Mouse (Mus musculus): ENCODE results near the gene Lingo1.

DNA sequence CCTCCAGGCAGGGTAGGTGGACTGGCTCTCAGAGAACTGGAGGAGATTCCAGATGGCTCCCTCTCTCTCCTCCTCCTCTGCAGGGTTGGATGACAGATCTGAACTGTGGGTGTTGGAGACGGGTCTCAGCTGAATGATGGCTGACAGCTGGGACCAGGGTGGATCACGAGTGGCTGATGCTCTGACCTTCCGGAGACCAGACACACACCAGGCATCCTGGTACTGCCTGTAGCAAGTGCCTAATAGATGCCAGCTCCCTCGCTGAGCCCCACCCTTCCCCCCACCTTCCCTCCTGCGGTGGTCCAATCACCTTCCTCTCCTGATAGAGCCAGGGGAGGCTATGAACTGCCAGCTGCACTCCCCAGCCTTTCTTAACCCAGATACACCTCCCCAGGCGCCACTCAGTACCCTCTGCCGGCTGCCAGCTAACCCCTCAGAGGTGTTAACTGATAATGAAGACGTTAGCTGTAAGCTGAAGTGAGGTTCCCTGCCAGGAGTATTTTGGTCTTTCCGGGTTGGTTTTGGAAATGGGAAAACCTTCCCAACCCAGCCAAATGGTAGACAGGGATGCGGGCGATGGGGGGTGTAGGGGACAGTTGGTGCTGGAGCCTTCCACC, 126.6 kb downstream of the Lingo1 start:
- TF ChIP-seq CTCF (IDR thresholded peaks at IDR 0.05; ENCODE audit: control insufficient read depth, insufficient read depth, insufficient read length) (no peak), MAX (IDR thresholded peaks at IDR 0.05) (no peak), USF1 (IDR thresholded peaks at IDR 0.05; ENCODE audit: low read depth) (no peak), MYOG (IDR thresholded peaks at IDR 0.05; ENCODE audit: control insufficient read depth, extremely low read depth, insufficient read length) (no peak), MYOD1 (IDR thresholded peaks at IDR 0.05; ENCODE audit: control insufficient read depth, insufficient read length, low read depth) (no peak), CEBPB (IDR thresholded peaks at IDR 0.05; ENCODE audit: low read depth) (no peak), FOSL1 (IDR thresholded peaks at IDR 0.05; ENCODE audit: insufficient read depth, low read length, poor library complexity, severe bottlenecking) (no peak)

Measured in C2C12 (cell line).